8 mouse cellular contexts compared by ENCODE assay signal in the genomic region with DNA sequence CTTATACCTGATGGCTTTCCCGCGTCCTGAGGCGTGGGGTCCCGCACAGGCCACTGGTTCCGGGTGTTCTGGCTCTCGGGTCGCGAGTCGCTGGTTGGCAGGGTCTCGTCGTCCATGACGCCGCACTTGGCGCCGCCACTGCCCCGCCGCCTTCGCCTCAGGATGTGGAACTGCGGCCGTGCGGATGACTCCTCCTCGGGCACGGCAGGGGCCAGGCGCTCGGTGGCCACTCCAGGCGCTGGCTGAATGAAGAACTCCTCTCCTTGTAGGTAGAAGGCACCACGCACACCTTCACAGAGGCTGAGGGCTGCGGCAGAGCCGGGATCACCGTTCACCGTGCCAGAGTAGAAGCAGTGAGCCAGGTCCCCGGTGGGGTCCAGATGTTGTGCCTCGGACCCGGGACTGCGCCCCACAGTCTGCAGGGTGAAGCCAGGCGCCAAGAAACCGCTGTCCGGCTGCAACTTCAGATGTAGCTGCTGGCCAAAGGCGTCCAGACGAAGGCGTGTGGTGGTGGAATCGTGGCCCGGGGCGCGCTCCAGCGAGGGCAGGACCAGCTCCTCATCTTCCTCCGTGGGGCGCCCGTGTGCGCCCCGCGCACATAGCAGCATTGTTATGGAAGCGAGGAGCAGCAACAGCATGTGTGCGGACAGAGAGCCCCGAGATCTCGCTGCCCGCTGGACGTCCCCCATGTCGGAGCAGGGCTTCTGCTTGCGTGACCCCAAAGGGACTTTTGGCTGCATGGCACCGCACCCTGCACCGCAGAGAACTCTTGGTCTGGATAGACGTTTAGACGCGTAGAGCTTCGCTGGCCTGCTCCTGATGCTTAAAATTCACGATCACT. TPM values are rescaled to one million over a fixed set of nuclear protein-coding genes. Genes with fewer than 3 reads are reported as not detected.
DNase-seq lines count a peak whose midpoint lies in the region; ATAC-seq lines count a peak whose summit lies in the region.

No protein-coding gene starts in this region.

- H3K27ac ChIP-seq in embryonic facial prominence, embryonic 14.5 days (replicated peaks; ENCODE audit: low read depth, low read length) = peak overlapping the region; percentile 89
- H3K27ac ChIP-seq in heart, embryonic 16.5 days (ENCODE audit: low read length) = peak overlapping the region; percentile 98

- H3K36me3 ChIP-seq in embryonic facial prominence, embryonic 14.5 days (ENCODE audit: control insufficient read depth, insufficient read depth, low read length) = peaks cover 31% of the 10 kb centered on the region
- H3K36me3 ChIP-seq in heart, embryonic 16.5 days (ENCODE audit: control insufficient read depth, insufficient read depth) = peaks cover 22% of the 10 kb centered on the region

- H3K9ac ChIP-seq in embryonic facial prominence, embryonic 14.5 days (ENCODE audit: low read depth, low read length) = peak overlapping the region; percentile 81
- H3K9ac ChIP-seq in heart, embryonic 16.5 days (ENCODE audit: low read length) = peak overlapping the region; percentile 96

- peaks cover 6% of the 10 kb centered on the region; the same call in 1 of the 2 replicates for H3K4me1 ChIP-seq in embryonic facial prominence, embryonic 14.5 days (ENCODE audit: control insufficient read depth, insufficient read depth, low read length)
- peaks cover 21% of the 10 kb centered on the region for H3K4me1 ChIP-seq in heart, embryonic 16.5 days (ENCODE audit: control insufficient read depth, insufficient read depth, low read length)

- no peaks in the 10 kb centered on the region for H3K9me3 ChIP-seq in embryonic facial prominence, embryonic 14.5 days (ENCODE audit: control insufficient read depth, low read length)
- H3K9me3 ChIP-seq in heart, embryonic 16.5 days (replicated peaks; ENCODE audit: control insufficient read depth, low read length) = no peaks in the 10 kb centered on the region

- H3K4me2 ChIP-seq in embryonic facial prominence, embryonic 14.5 days (ENCODE audit: low read depth, low read length) = peak overlapping the region; percentile 95
- H3K4me2 ChIP-seq in heart, embryonic 16.5 days (ENCODE audit: low read depth, low read length) = peak overlapping the region; percentile 78

- H3K4me3 ChIP-seq in embryonic facial prominence, embryonic 14.5 days (ENCODE audit: low read depth, low read length) = peak overlapping the region; percentile 67
- peak overlapping the region; percentile 90 for H3K4me3 ChIP-seq in heart, embryonic 16.5 days (ENCODE audit: low read length)

- ATAC-seq in embryonic facial prominence, embryonic 14.5 days (ENCODE audit: low read depth) = no peak
- no peak for ATAC-seq in heart, embryonic 16.5 days (replicated peaks; ENCODE audit: extremely low read depth, insufficient read depth, low FRiP score)

- DNase-seq in urinary bladder, adult 18-20 months (ENCODE audit: low spot score in 2 of 2) = peak; percentile 33 to 46
- DNase-seq in urinary bladder, postnatal 10 days (ENCODE audit: low spot score) = no peak
- DNase-seq in embryonic facial prominence, embryonic 14.5 days (ENCODE audit: low spot score) = peak; percentile 53
- DNase-seq in kidney, postnatal 14 days = peak; percentile 59
- DNase-seq in lung, postnatal 10 days = peak; percentile 74
- DNase-seq in right cerebral cortex, postnatal 10 days (ENCODE audit: low spot score in 2 of 2) = peak; percentile 58 to 60
- no peak for DNase-seq in thymus, postnatal 10 days (ENCODE audit: low spot score in 2 of 2)

- no peaks in the 10 kb centered on the region for H3K27me3 ChIP-seq in embryonic facial prominence, embryonic 14.5 days (replicated peaks; ENCODE audit: control insufficient read depth, insufficient read depth, low read length)
- H3K27me3 ChIP-seq in heart, embryonic 16.5 days (ENCODE audit: control insufficient read depth, insufficient read depth, low read length) = no peaks in the 10 kb centered on the region

- under 1% methylated on average over 47 of the region's 67 CpGs for WGBS in embryonic facial prominence, embryonic 14.5 days
- under 1% methylated on average over 67 of the region's 67 CpGs for WGBS in heart, embryonic 16.5 days

RNA-seq across cellular contexts. Expression of gene Adamts1, which starts 0.7 kb away (rescaled TPM):
- 39.3 and 44.7 TPM in 2 replicates for polyA plus RNA-seq in embryonic facial prominence, embryonic 14.5 days (2014; fragmentation: Nextera tagmentation; extraction: Ambion mirVana)
- polyA plus RNA-seq in heart, embryonic 16.5 days (2015; fragmentation: Nextera tagmentation; extraction: Ambion mirVana) = 40.1 and 47.4 TPM in 2 replicates

Comparison
In these comparisons a context has a peak if more than half of its experiments do, and no peak if none do; other contexts are left out.
1. DNase-seq: peak in urinary bladder, adult 18-20 months (2 of 2), embryonic facial prominence, embryonic 14.5 days (single experiment), kidney, postnatal 14 days (single experiment), lung, postnatal 10 days (single experiment) and right cerebral cortex, postnatal 10 days (2 of 2); none in urinary bladder, postnatal 10 days (single experiment) and thymus, postnatal 10 days (0 of 2).